Mouse (Mus musculus) limb, embryonic 14.5 days (tissue): ENCODE data around the gene Galnt4. TPM values are rescaled to one million over a fixed set of nuclear protein-coding genes. Genes with fewer than 3 reads are reported as not detected.
A peak's percentile ranks its signal among the peaks of the same experiment; 100 is the strongest.

Experiments used
- ATAC-seq: fragments of 200-750 bp; cut with Nextera tagmentation; 2 replicates; pipeline ENCODE4 v1.8.0; 2017; ENCODE audit warnings: low read depth, moderate number of reproducible peaks, moderate TSS enrichment; ENCODE audit not compliant: low FRiP score
- DNase-seq: peaks from one replicate; pipeline ENCODE4 v3.0.0-alpha.2; 2015; ENCODE audit warnings: low spot score
- H3K27ac ChIP-seq: fragments of 300-500 bp; sonication (generic); replicated peaks from 2 replicates; pipeline ENCODE4 v1.5.1; 2014; ENCODE audit warnings: low read depth, mild to moderate bottlenecking, low read length, moderate library complexity, mixed read lengths
- H3K27me3 ChIP-seq: fragments of 300-500 bp; sonication (generic); 2 replicates; pipeline ENCODE4 v1.6.1; 2014; ENCODE audit warnings: low read length, mixed read lengths; ENCODE audit not compliant: control insufficient read depth, insufficient read depth
- H3K36me3 ChIP-seq: fragments of 300-500 bp; sonication (generic); 2 replicates; pipeline ENCODE4 v1.6.1; 2014; ENCODE audit warnings: mild to moderate bottlenecking, low read length, moderate library complexity, mixed read lengths; ENCODE audit not compliant: control insufficient read depth, insufficient read depth
- H3K4me1 ChIP-seq: fragments of 300-500 bp; sonication (generic); 2 replicates; pipeline ENCODE4 v1.6.1; 2014; ENCODE audit warnings: antibody characterized with exemption, low read length, mixed read lengths; ENCODE audit not compliant: control insufficient read depth, insufficient read depth
- H3K4me2 ChIP-seq: fragments of 300-500 bp; sonication (generic); replicated peaks from 2 replicates; pipeline ENCODE4 v1.6.1; 2014; ENCODE audit warnings: low read depth, mild to moderate bottlenecking, low read length, moderate library complexity; ENCODE audit not compliant: severe bottlenecking
- H3K4me3 ChIP-seq: fragments of 300-500 bp; sonication (generic); replicated peaks from 2 replicates; pipeline ENCODE4 v1.5.1; 2014; ENCODE audit warnings: low read length
- H3K9ac ChIP-seq: fragments of 300-500 bp; sonication (generic); 2 replicates; pipeline ENCODE4 v1.6.1; 2014; ENCODE audit warnings: mild to moderate bottlenecking, low read depth, low read length, moderate library complexity; ENCODE audit not compliant: severe bottlenecking
- H3K9me3 ChIP-seq: fragments of 300-500 bp; sonication (generic); 2 replicates; pipeline ENCODE4 v1.6.1; 2016; ENCODE audit warnings: low read length; ENCODE audit not compliant: control insufficient read depth
- POLR2A ChIP-seq: fragments of 200-500 bp; IDR thresholded peaks from 2 replicates; pipeline ENCODE4 v1.8.0; 2012; ENCODE audit warnings: inconsistent platforms, mild to moderate bottlenecking, moderate library complexity, borderline replicate concordance; ENCODE audit not compliant: insufficient read depth, insufficient read length; ENCODE audit errors: extremely low read depth
- WGBS: fragments of 180-500 bp; shearing (Covaris S2); extraction: QIAGEN DNeasy Blood & Tissue Kit; methylation state at CpG from one replicate; pipeline ENCODE4 v1.1.7; 2014; 5-methylcytosine and 5-hydroxymethylcytosine counted together
- polyA plus RNA-seq, 2 experiments: library from polyadenylated mRNA; depleted of rRNA in 1 of 2; stranded (reverse) in 1 of 2; unstranded in 1 of 2; fragments of >200 nt; fragmentation: Nextera tagmentation in 1 of 2; extraction: Ambion mirVana in 1 of 2; gene quantifications; 2 replicates each; pipeline versions ENCODE4 v1.2.1 to v1.2.3; 2012 to 2014

Galnt4 gene
- polyA plus RNA-seq, 2 experiments, result 4.3 to 13.0 TPM

DNA sequence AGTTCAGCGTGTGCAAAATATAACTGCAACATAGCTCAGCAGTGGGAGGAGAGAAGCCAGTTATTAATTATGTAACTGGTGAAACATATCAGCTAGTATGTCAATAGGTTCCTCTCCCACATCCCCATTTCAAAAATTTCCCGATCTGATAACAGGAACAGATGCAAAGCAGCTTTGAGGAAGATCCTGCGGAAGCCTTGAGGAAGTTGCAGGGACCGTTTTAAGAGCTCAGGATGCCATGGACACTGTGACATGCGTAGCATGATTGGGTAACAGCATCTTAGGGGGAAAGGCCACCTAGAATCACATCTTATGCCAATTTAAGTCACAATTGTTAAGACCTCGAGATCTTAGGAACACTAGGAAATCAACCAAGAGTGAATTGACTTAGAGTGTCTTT, 18.1 kb upstream of the Galnt4 start:
- Histone ChIP-seq H3K27me3 (no peaks in the 10 kb centered on the region), H3K9me3 (no peaks in the 10 kb centered on the region), H3K36me3 (no peaks in the 10 kb centered on the region), H3K4me1 (no peaks in the 10 kb centered on the region), H3K9ac (no peak overlapping the region), H3K4me3 (no peak overlapping the region), H3K4me2 (no peak overlapping the region), H3K27ac (no peak overlapping the region)
- no peak for TF ChIP-seq POLR2A
- DNase-seq (no peak), ATAC-seq (no peak)
- WGBS, result 78% methylated on average over 6 of the region's 6 CpGs

DNA sequence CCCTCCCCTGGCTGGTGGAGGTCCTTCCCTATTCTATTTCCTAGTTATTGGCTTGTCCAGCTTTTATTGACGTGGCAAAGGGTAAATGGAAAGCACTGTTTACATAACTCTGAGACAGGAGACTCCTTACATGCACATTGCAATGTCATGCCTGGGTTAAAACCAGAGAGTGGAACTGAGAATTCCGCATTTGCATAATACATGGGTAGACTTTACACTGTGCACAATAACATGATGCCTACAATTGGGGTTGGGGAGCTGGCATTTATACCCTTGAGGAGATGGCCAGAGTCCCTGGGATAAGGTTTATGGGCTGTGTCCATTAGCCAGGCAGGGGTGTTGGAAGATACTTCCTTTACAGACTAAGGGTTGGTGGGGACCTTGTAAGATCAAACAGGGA, 14.6 kb upstream of the Galnt4 start:
- no peaks in the 10 kb centered on the region for H3K27me3 ChIP-seq
- ATAC-seq, result no peak
- 68% methylated on average over 2 of the region's 2 CpGs for WGBS

DNA sequence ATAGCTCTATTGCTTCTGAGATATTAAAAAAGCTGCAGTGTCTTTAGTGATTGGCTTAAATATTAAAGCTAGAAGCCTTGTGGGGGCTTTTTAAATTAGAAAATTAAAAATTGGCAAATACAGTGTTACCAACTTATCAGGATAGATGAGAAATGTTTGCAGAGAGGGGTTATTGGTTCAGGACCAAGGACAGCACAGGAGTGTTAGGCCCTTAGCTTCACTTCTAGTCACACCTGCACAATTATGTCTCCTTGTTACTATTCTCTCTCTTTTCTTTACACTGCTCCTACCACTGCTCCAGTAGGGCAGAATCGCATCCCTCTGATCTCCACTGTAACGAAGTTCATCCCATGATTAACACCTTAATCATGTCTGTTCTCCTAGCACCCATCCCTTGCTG, 12.8 kb upstream of the Galnt4 start:
- ATAC-seq (no peak), DNase-seq (peak; percentile 68)
- Histone ChIP-seq H3K27ac (no peak overlapping the region), H3K4me3 (no peak overlapping the region), H3K36me3 (no peaks in the 10 kb centered on the region), H3K9ac (no peak overlapping the region), H3K4me2 (no peak overlapping the region), H3K9me3 (no peaks in the 10 kb centered on the region), H3K27me3 (no peaks in the 10 kb centered on the region), H3K4me1 (no peaks in the 10 kb centered on the region)
- 64% methylated on average over 2 of the region's 2 CpGs for WGBS
- TF ChIP-seq POLR2A, result no peak

More for the DNA sequence above, 14.6 kb upstream of the Galnt4 start:
- no peak for DNase-seq
- H3K4me3 ChIP-seq, result no peak overlapping the region
- no peaks in the 10 kb centered on the region for H3K9me3 ChIP-seq
- H3K9ac ChIP-seq, result no peak overlapping the region
- H3K4me1 ChIP-seq, result no peaks in the 10 kb centered on the region
- H3K36me3 ChIP-seq, result no peaks in the 10 kb centered on the region
- TF ChIP-seq POLR2A, result no peak
- H3K4me2 ChIP-seq, result no peak overlapping the region
- no peak overlapping the region for H3K27ac ChIP-seq

DNA sequence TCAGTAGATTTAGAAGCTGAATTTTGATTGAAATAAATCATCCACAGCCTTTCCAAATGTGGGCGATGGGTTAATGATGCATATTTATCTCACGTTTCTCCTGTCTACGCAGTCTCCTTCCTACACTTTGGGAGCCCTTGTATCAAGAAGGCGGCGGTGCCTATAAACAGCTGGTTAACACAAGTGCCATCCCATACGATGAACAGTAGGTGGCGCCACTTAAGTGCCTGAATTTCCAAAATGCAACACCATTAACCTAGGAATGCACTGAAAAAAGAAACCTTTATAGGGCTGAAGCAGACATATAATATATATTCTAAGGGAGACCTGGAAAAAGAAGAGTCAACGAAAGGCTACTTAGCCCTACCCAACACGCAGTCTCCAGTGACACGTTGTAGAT, 10.6 kb upstream of the Galnt4 start:
- Histone ChIP-seq H3K4me1 (no peaks in the 10 kb centered on the region), H3K36me3 (no peaks in the 10 kb centered on the region), H3K4me2 (no peak overlapping the region), H3K9me3 (no peaks in the 10 kb centered on the region), H3K27me3 (no peaks in the 10 kb centered on the region), H3K9ac (no peak overlapping the region), H3K4me3 (no peak overlapping the region), H3K27ac (no peak overlapping the region)
- 75% methylated on average over 10 of the region's 10 CpGs for WGBS
- ATAC-seq (no peak), DNase-seq (no peak)
- TF ChIP-seq POLR2A, result no peak

DNA sequence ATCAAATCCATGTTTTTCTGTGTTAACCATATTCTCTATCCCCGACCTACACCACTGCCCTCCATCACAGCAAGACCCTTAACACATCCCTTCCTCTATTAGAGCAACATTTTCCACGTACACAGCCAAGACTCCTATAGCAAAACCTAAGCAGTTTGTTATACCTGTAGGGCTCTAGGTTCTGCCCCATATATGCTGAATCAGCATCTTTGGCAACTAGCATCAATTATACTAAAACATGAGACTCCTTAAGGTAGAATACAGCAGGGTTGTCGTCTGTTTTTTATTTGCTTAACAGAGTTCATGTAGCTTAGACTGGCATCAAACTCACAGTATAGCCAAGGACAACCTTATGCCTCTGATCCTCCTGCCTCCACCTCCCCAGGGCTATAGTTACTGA, 2.4 kb upstream of the Galnt4 start:
- Histone ChIP-seq H3K9me3 (no peaks in the 10 kb centered on the region), H3K27me3 (no peaks in the 10 kb centered on the region), H3K4me1 (peaks cover 3% of the 10 kb centered on the region; the same call in 1 of the 2 replicates), H3K27ac (no peak overlapping the region), H3K4me2 (no peak overlapping the region), H3K4me3 (no peak overlapping the region), H3K36me3 (peaks cover 11% of the 10 kb centered on the region; the same call in 1 of the 2 replicates), H3K9ac (no peak overlapping the region)
- DNase-seq, result no peak
- ATAC-seq, result no peak
- whole genome bisulfite sequencing, result 68% methylated on average over 3 of the region's 3 CpGs
- no peak for TF ChIP-seq POLR2A

DNA sequence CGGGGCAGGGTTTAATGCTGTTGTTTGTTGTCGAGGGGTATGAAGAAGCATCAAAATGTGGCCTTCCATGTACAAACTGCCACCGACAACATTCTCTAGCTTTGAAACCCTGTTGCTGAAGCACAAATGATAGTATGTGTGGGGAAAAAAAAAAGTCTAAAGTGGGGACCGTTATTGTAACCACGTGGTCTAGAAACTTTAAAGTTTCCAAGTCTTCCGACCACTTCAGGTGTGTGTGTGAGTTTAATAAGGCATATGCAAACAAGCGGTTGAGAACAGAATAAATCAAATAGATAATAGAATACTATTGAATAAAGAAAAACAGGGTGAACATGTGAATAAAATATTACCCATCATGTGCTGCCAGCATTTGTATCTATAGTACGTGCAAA, 1.7 kb upstream of the Galnt4 start:
- Histone ChIP-seq H3K4me3 (peak overlapping the region; percentile 94), H3K9me3 (no peaks in the 10 kb centered on the region), H3K27me3 (no peaks in the 10 kb centered on the region), H3K36me3 (peaks cover 11% of the 10 kb centered on the region; the same call in 1 of the 2 replicates), H3K27ac (peak overlapping the region; percentile 85), H3K9ac (peak overlapping the region; percentile 87), H3K4me2 (peak overlapping the region; percentile 71), H3K4me1 (peaks cover 4% of the 10 kb centered on the region; the same call in 1 of the 2 replicates)
- 30% methylated on average over 8 of the region's 8 CpGs for WGBS
- ATAC-seq, result no peak
- no peak for DNase-seq
- TF ChIP-seq POLR2A, result no peak
